Mouse (Mus musculus): ENCODE measurements around the gene Rab4a.

DNA sequence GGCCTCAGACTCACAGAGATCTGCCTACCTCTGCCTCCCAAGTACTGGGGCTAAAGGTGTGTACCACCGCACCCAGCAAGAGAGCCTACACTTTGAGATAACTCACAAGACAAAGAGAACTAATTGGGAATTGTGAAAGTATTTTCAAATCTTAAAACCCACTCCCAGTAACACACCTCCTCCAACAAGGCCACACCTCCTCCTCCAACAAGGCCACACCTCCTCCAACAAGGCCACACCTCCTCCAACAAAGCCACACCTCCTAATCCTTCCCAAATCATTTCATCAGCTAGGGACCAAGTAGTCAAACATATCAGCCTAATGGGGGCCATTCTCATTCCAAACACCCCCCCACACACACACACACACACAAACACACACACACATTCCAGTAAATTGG is 31.3 kb upstream of the Rab4a start:
- TF ChIP-seq CTCF (IDR thresholded peaks at IDR 0.05; ENCODE audit: insufficient read depth, low read length) (no peak), POLR2A (IDR thresholded peaks at IDR 0.05; ENCODE audit: borderline replicate concordance, extremely low read depth, low read depth, low read length) (no peak)

All from lung, adult 2 months (tissue).